Mouse (Mus musculus) inflammation-experienced regulatory T-cells, adult 6 months (primary cell): ENCODE results near the gene Kank1. TPM values are rescaled to one million over a fixed set of nuclear protein-coding genes. Genes with fewer than 3 reads are reported as not detected.

ENCODE experiments used
- ATAC-seq: one replicate; pipeline ENCODE4 v1.8.0; 2017
- polyA plus RNA-seq, 3 experiments: library from polyadenylated mRNA; unstranded; fragments of 100-300 nt; shearing (Covaris generic); gene quantifications; one replicate each; pipeline ENCODE4 v1.2.1; 2017

The Kank1 gene
- polyA plus RNA-seq, 3 experiments from 2014 or later = not detected

GRCm38 (mm10) chr19:25315458-25315889 is 78.7 kb downstream of the Kank1 start:
- no peak for ATAC-seq

- no peak for ATAC-seq
Measured at GRCm38 (mm10) chr19:25315993-25316392, 79.2 kb downstream of the Kank1 start.

DNA sequence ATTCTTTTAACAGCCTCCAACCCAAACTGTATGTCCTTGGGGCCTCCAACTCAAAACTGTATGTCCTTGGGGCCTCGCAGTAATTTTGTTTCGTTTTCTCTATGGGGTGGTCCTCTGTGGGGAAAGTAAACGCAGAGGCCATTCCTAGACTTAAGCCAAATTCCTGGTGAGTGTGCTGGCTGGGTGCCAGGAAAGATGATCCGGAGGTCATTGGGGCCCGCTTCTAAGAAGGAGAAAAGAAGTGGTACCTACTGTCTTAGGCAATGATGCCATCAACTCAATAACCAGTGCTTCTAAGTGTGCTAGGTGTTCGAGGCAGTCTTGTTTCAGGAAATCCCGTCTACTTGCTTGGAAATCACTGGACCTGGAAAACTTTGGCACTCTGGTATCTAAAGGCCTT is 87.5 kb downstream of the Kank1 start:
- no peak for ATAC-seq

- ATAC-seq = no peak
Measured at GRCm38 (mm10) chr19:25325113-25326001, 88.6 kb downstream of the Kank1 start.

GRCm38 (mm10) chr19:25326002-25326300 is 89.2 kb downstream of the Kank1 start:
- no peak for ATAC-seq

- no peak for ATAC-seq
Measured at GRCm38 (mm10) chr19:25327633-25328032, 90.9 kb downstream of the Kank1 start.

DNA sequence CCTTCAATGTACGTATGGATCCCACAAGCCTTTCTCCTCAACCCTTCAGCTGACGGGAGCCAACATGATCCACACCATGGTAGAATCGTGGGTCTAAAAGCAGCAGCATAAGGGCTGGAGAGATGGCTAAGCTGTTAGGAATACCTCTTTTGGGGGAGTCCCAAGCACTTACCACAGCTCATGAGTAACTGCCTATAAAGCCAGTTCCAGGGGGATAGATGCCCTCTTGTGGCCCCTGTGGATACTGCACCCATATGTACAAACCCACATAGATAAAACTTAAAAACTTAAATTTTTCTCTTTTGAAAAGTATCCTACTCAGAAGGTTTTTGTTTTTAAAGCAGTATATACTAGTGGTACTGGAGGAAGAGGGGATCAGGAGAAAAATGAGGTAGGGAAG is 97.6 kb downstream of the Kank1 start:
- no peak for ATAC-seq

DNA sequence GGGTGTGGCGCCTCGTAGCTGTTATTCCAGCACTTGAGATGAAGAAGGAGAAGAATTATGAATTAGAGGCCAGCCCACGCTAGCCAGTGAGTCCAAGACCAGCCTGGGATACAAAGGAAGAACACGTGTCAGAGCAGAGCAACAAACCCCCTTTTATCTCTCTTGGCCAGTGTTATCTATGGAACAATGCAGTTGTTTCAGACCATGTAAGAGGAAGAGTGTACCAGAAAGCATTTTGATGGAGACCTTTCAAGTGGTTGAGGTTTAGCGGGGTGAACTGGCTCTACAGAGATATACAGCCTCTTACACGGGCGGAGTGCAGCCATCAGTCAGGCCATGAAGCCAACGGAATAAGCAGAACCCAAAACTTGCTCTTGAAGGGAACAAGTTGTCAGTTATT is 100.0 kb downstream of the Kank1 start:
- ATAC-seq = no peak

GRCm38 (mm10) chr19:25340630-25341620 is 104.2 kb downstream of the Kank1 start:
- ATAC-seq = no peak

- no peak for ATAC-seq
Measured at GRCm38 (mm10) chr19:25342026-25342425, 105.3 kb downstream of the Kank1 start.

GRCm38 (mm10) chr19:25343657-25344322 is 107.0 kb downstream of the Kank1 start:
- ATAC-seq = no peak

DNA sequence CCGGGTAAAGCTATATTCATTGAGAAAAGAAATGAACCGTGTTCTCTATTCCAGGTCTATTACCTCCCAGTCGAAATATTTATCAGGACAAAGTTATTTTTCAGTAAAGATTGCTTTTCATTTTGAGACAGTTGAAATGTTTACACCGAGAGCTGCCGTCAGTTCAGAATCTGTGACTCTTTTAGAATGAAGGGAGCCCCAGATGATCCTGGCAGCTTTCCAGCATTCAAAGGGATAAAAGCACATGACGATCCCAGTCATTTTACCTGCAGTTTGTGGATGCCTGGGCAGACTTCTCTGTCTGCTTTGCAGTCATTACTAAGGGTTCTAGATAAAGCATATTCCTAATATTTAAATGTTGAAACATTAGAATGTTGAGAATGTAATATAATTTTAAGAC is 107.6 kb downstream of the Kank1 start:
- no peak for ATAC-seq

DNA sequence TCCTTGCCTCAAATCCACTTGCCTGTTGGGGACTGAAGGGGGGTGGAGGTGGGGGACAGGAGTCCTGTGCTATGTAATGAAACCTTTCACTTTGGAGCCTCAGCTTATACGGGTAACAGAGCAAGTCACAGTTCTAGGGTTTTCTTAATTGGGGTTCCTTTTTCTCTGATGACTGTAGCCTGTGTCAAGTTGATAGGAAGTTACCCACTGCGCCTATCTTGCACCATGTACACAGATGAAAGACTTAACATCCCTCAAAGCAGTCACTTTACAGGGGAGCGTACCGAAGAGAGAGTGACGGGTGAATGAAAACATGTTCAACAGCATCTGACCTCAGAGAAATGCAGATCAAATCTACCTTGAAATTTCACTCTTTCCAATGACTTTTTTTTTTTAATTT is 109.2 kb downstream of the Kank1 start:
- ATAC-seq = no peak

GRCm38 (mm10) chr19:25347515-25347914 is 110.7 kb downstream of the Kank1 start:
- no peak for ATAC-seq

DNA sequence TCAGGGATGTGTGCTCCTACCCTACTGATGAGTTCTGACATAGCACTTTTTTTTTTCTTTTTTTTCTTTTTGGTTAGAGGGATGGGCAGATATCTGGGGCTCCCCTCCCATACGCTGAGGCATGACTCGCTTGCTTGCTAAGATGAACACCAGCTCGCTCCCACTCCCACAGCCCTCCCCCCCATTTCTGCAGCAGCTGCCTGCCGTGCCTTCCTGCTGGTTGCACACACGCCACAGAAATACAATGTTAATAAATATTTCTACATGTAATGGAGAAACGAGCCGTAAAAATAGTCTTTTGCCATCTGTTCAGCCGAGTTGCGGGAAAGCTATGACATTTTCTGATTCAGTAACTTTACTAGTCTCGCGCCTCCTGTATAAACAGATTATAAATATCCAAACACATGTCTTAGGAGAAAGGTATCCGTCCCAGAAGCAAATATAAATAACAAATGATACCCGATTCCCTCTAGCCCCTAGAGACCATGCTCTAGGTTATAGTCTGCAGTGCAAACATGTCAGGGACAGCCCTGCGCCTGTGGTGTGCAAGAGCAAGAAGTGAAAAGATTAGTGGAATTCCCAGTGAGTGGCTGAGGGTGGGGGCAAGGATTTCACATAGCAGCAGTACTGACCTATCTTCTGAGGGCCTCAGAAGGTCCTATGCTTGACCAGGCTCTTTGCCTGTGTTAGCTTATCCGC is 114.6 kb downstream of the Kank1 start:
- ATAC-seq = no peak

DNA sequence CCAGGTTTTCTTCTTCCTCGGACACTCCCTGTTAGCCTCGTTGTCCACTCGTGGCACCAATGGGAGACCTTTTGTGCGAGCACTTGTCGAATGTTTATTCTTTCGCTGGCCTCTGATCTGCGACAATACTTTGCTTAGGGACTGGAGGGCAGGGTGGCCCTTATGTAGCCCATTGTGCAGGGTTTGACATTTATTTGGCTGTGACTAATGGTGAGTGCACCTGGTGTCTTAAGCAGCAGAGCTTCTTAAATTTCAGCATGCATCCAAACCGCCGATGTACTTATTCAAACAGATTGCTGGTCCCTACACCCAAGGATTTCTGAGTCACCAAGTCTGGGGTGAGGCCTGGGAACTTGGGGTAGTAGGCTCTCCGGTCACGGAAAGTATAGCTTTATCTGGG is 120.3 kb downstream of the Kank1 start:
- ATAC-seq = no peak

GRCm38 (mm10) chr19:25358486-25359120 is 121.8 kb downstream of the Kank1 start:
- ATAC-seq = no peak

GRCm38 (mm10) chr19:25360571-25361029 is 123.8 kb downstream of the Kank1 start:
- ATAC-seq = peak; percentile 68

DNA sequence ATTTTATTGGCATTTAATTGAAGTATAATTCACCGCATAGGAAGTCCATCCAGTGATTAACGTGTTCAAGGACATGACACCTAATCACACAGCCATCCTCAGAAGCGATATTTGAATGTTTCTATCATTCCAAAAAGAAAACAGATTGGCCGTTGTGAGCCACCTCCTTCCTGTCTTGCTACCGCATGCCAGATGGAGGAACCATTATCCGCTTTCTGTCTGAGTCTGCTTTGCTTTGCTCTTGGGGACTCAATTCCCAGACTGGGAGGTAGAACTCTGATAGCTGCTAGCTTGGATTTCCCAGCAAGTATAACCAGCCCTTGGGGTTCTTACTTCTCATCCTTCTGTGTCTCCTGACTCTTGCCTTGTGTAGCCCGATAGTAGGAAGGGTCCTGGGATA is 125.2 kb downstream of the Kank1 start:
- no peak for ATAC-seq

- no peak for ATAC-seq
Measured at GRCm38 (mm10) chr19:25365698-25366097, 128.9 kb downstream of the Kank1 start.

DNA sequence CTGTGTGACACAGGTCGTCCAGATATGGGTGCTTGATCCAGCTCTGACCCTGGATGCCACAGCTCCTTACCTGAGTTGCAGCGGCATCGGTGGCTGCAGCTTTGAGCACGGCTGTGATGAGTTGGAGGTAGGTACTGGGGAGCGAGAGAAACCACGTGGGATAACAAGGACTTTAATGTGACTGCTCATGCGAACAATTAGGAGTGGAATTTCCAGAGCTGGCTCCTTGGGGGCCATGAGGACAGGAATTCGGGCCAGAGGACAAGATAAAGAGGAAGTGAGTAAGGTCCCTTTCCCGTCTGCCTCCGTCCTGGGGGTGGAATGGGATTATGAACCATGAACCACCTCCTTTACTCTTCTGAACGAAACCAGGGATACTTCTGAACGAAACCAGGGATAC is 129.8 kb downstream of the Kank1 start:
- ATAC-seq = no peak

DNA sequence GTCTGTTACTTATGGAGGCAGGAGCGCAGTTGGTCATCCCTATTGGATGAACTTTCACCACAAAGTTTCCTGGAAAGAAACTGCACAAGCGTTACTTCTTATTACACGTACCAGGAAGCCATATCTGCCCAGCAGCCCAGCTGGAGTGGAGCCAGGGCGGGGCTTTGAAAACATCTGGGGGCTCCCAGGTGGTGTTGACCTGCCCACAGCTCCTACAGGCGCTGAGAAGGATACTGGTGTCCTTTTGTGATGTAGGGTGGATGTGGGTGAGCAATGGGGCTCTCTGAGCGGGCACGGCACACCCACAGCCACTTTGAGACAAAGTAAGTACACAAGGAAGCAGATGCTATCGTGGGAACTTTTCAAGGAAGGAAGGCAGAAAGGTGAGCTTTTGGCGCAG is 133.7 kb downstream of the Kank1 start:
- ATAC-seq = no peak
